Mouse (Mus musculus) right cerebral cortex, postnatal 10 days (tissue): ENCODE data around the gene Spsb2.
"Not testable (repeated sequence)": the region's sequence is repeated elsewhere in the genome, so short reads cannot be mapped to it uniquely, and the experiment has no call there.

ENCODE experiments used
- DNase-seq, 2 experiments: peaks; one replicate each; pipeline ENCODE4 v3.0.0; 2021; ENCODE audit warnings: low spot score in 2 of 2

The Spsb2 gene

DNA sequence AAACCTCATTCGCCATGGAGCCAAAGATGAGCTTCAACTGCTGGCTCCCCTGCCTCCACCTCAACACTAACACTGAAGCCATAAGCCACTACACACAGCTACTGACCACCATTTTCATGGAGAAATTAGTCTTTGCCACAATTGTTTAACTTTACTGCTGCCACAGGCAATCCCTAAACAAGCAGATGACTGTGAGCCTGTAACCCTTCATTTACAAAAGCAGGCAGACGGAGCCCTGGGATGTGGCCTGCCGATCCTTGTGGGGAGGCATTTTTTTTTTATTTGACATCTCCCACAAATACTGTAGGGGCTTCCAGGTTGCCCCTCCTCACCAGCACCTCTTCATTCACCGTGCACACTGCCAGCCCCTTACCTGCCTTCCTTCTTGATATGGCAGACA lies 8.2 kb downstream of the Spsb2 start:
- DNase-seq = no peak

DNA sequence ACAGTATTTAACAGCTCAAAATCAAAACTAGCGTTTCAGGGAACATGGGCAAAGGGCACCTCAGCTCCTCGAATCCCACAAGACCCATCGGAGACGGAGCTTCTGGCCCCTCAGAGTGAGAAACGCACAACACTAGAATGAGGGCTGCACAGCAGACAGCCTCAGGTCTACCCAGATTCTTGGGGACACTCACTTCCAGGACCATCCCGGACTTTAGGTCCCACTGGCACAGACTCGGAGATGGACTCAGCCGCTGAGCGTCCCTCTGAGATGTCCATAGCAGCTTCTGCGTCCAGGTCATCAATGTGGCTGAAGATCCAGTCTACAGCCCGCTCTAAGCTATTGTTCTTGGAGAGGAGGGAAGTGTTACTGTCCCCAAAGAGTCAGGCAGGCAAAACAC lies 8.7 kb downstream of the Spsb2 start:
- DNase-seq = no peak

DNA sequence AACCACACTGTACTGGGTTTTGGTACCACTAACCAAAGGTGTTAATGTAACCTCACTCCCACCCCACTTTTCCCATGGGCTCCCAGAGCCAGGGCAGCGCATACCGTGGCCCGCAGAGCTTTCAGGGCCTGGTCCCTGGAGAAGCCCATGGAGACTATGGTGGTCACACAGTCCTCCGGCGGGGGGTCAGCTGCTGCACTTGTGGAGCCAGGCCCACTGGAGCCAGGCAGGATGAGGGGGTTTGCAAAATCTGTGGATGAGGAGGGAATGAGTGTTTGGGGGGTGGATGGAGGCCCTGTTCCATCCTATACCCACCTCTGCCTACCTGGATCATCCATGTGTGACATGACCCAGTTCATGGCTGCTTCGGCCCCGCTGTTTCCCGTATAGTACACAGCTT lies 9.1 kb downstream of the Spsb2 start:
- no peak for DNase-seq

DNA sequence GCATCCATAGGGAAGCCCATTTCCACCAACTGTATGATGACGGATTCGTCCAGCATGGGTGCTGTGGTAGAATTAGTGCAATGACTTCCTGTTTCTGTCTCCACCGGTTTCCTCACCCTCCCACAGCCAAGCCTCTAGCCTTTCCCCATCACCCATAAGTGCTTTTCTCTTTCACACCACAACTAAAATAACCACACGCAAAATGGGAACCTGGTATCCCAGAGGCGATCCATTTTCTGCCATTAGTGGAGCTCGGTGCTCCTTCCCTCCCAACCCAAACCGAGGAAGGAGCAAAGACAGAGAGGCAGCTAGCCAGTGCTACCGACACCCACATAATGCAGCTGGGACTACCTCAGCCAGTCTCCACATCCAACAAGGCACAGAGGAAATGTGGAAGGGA lies 9.5 kb downstream of the Spsb2 start:
- no peak for DNase-seq

DNA sequence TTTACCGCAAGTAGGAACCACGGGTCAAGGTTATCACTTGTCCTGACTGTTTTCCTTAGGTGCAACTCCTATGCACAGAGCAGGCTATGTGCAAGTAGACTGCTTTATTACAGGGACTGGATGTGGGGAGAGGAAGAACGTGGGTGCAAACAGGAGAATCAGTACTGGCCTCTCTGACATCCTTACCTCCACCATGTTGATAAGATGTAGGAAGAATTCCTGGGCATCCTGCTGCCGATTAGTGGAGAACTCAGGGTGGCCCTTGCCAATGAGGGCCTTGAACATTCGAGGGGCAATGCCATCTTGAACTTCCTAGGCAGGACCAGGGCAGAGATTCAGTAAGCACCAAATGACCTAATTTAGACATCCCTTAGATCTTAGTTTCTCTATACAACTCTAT lies 12.4 kb downstream of the Spsb2 start:
- DNase-seq = no peak

DNA sequence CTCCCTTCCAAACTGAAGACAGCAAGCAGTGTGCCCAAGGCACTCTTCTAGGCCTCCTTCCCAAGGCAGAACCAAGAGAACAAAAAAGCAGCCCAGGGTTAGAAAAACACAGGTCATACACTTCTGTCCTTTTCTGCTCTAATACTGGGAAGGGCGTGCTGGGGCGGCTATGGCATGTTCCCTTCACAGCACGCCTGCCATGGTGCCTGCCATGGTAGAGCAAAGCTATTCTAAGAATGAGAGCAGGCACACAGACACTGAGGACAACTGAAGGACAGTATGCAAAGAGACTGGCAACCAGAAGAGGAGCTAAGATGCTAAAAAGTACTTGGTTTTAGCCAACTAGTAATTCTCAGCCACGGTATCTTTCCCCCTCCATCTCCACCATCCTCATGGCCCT lies 13.6 kb downstream of the Spsb2 start:
- DNase-seq = no peak

DNA sequence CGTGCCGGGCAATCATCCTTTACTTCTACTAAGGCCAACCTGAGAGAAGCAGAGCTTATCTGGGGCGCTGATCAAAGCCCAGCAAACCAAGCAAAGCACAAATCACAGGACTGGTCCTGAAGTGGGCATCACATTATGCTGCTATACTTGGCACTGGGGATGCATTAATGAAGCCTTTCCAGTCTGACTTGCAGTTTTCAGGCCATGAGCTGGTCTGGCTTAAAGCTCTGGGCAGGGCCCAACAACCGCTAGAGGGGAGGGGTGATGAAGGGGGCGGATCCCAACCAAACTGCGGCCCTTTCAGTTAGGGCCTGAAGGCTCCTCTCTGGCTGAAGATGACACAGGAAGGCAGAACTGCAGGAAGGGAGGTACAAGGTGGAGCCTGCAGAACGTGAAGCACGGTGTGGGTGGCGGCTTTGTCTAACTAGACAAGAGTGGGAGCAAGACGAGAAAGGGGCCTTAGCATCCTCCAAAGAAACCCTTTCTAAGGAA lies 19.7 kb downstream of the Spsb2 start:
- peak in 1 of 2 experiments; percentile 72 for DNase-seq

DNA sequence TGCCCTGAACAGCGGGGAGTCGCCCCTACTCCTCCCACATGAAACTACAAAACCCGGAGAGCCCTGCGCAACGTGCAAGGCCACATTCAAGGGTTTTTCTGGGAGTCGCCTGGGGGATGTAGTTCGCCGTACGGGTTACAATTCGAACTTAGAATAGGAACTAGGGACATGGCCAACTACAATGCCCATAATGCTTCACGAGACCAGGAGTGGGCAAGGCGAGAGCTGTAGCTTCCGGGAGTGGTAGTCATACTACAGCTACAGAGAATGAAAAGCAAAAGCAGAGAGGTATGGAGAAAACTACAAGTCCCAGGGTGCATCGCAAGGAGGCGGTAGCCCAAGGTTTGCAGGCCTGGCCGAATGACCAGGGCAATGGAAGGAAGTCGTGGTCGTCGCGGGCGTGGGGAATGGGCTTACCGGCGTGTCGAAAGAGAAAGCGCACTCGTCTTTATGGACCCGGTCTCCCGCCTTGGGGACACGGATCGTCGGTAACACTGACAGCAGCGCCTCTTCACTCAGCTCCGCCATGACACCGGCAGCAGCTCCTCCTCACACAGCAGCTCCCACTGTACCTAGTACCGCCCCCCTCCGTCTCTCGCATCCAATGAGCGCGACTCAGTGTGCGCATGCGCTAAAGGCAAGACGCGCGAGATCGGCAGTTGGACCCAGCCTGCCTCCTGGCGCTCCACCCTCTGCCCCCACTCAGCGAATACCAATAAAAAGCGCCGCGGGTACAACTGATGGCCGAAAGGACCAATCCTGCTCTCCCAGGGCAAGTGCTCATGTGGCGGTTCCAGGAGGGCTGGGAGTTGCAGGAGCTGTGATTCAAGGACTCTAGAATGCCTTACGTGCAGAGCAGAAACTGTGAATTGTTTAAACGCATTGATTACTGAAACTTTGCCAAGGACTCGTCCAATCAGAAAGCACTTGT lies 20.7 kb downstream of the Spsb2 start, which contains the start of the genes Usp5 and Cdca3:
Usp5 (minus strand) TSS at position 617 of the 931 bp plus-strand sequence.
Cdca3 (plus strand) TSS at position 680 of the 931 bp plus-strand sequence.
- DNase-seq = peak; percentile 100

DNA sequence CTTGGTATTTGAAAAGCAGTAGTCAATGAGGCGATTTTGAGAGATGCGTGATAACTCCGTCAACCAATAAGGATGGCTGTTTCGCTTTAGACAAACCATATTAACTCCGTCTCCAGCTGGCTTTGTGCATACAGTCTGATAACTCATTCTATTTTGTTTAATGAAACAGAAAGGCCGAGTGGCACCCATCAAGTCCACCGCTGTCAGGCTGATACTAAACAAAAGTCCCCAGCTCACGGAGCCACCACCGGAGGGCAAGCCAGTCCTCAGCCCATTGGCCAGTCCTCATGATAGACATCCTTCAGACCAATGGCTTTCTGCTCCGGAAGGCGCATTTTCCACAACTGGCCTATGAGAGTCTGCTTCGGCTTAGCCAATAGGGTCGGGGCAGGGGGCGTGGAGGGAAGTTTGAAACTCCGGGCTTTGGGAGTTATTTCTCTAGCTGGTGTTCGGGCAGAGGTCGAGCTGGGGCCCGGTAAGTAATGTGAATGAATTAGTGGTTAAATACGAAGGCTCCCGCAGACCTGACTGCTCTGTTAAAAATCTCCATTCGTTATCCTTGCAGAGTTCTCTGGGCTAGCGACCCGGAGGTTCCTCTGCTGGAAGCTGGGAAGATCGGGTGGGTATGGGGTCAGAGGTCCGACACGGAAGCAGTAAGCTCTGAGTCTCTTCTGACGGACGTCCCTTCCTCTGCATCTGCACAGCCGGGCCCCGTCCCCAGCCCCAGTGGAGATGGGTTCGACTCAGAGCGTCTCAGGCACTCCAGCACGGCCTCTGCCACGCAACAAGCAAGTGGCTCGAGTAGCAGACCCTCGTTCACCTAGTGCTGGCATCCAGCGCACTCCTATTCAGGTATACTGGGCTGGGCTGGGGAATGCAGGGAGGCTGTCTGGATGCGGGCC lies 21.6 kb downstream of the Spsb2 start:
- DNase-seq = peak; percentile 96 to 98

DNA sequence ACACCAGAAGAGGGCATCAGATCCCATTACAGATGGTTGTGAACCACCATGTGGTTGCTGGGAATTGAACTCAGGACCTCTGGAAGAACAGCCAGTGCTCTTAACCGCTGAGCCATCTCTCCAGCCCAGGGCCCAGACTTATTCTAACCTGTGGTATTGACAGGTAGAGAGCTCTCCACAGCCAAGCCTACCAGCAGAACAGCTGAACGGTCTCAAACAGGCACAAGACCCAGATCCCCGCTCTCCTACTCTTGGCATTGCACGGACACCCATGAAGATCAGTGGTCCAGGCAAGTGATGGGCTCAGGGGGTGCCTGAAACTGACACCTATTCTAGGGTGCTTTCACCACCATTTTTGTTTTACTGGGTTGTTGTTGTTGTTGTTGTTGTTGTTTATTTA lies 22.7 kb downstream of the Spsb2 start:
- DNase-seq = not testable (repeated sequence)

DNA sequence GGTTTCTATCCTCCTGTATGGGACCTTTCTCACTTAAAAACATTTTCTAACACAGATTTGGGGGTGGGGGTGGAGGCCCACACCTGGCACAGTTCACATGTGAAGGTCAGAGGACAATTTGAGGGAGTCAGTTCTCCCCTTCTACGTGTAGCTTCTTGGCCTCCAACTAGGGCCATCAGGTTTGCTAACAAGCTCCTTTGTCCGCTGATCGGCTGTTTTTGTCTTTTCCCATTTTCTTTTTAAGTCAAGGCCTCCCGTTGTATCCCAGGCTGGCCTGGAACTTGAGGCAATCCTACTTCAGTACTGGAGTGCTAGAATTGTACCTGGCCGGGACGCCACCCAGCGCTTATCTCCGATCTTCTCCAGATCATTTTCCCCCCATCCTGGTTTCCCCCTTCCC lies 23.2 kb downstream of the Spsb2 start:
- no peak for DNase-seq

DNA sequence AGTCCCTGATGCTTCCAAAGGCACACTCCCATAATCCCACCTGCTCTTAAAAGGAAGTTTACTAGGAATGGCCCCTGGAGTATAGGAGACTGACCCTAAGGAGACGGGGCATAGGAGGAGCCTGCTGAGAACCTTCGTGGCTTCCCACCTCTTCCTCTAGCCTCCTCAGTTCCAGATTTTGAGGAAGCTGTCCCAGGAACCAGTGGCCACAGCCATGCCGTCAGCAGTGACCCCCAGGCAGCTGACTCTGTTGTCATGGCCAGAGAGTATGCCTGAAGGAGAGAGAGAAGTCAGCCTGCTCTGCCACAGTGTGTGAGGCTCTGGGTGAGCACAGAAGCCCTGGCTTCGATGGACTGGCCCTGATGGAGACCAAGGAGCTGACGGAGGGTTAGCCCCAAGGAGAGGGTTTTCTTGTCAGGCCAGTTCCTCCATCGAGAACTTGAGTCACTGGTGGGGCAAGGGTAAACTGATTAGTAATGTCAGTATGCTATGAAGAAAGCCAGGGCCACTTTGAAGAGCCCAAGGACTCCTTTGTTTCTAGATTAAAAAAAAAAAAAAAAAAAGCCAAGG lies 26.1 kb downstream of the Spsb2 start:
- no peak for DNase-seq

DNA sequence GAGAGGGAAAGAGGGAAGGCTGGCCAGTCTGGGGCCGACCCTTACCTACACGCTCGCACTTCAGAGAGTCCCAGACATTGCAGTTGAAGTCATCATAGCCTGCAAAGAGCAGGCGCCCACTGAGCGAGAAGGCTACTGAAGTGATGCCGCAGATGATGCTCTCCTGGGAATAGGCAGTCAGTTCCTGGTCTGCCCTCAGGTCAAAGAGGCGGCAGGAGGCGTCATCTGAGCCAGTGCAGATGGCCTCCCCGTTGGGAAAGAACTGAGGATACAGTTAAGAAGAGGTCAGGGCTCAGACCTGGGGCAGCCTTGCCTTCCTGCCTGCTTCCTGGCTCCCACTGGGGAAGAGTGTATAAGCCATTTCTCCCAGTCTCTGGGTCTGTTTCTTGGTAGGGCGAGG lies 27.1 kb downstream of the Spsb2 start:
- DNase-seq = no peak

DNA sequence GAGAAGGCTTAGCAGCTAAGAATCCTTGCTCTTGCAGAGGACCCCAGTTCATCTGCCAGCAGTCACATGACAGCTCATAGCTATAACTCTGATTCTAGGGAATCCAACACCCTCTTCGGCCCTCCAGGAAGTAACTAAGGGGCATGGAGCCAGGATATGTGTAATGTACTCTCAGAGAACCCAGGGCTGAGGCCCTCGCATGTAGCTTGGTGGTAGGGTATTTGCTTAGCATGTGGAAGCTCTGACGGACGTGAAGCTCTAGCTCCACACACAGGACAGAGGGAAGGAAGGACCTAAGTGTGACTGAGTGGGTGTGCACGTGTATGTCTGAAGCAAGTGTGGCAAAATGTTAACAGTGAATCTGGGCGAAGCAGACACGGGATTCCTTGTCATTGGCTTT lies 27.9 kb downstream of the Spsb2 start:
- no peak for DNase-seq

DNA sequence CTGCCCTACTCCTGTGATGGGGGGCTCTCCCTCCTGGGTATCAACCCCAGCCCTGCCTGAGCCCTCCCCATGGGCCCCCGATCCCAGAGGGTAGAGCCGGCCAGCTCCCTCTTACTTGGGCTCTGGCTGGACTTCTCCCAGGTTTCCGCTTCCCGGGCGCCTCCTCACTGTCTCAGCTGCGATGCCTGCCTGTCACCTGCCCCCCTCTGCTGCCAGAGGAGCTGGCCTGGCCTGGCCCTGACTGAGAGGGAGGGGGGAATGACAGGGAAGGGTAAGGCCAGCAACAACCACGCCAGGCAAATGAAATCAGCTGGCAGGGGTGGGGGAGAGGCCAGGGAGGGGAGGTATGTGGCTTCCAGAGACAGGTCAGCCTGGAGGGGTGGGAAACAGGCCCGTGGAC lies 31.3 kb downstream of the Spsb2 start:
- DNase-seq = no peak

DNA sequence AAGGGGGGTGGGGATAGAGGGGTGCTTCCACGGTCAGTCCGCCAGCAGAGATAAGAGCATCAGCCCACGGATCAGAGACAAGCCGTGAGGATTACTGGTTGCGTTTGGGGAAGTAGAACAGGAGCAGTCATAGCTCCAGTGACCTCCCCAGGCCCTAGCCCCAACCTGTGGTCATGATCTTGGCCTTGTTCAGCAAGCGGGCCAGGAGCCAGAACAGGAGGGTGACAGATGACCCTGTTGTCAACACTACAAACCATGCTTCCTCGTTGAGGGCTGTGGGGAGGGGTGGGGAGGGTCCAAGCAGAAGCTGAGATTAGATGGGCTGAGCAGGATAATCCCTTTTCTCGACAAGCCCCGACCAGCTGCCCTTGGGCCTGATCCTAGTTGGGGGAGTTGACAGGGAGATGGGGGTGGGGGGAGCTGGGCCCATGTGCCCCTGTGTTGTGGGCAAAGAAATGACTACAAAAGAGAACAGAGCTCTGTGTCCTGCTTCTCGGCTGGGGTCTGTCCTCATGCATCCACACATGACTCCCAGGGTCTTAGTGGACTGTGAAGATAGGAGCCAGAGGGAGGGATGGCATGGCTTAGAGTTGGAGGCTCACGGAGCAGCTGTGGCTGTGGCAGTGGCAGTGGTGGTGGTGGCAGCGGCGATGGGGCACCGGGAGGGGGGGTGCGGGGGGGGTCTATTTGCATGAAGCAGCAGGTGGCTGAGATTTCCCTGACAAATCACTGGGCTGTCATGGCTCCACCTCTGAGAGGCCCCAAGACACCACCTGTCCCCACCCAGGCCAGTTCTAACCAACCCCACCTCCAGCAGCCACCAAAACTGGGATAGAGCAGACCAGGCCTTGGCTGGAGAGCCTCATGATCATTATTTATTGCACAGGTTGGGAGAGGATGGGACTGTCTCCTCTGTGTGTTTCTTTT lies 32.0 kb downstream of the Spsb2 start, which contains the start of gene Gnb3:
Gnb3 (minus strand) TSS at position 35 of the 927 bp plus-strand sequence.
- no peak for DNase-seq

DNA sequence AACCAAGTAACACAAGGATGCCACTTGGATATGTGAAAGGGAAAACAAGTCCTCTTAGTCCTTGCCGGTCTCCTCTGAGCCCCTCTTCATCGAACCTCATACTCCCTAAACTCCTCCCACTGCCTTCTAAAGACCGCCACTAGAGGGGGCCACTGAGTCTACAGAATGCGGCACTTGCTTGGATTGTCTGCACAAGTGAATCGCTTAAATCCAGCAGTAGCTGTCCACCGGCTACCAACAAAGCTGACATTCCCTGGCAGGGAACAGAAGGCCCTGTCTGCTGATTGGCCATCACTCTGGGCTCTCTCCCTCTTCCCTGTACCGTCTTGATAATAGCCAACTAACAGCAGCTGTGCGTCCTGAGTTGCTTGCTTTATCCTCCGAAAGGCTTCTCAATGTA lies 38.8 kb downstream of the Spsb2 start:
- peak; percentile 94 to 96 for DNase-seq

DNA sequence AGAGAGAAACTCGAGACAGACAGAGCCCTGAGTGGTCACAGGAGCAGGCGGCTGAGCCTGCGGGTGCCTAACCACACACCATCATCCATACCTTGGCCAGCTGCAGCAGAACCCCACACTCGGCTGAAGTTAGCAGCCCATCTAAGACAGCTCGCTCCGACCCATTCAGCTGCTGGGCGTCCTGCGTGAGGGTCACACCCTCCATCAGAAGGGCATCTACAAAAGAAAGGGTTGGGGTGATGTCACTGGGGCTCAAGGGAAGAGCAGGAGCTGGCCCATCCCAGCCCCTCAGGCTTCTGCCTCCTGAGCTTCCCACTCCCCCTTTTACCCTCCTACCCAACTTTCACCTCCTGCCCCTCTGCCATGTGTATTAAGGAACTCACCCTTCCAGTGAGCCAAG lies 42.1 kb downstream of the Spsb2 start:
- no peak for DNase-seq

DNA sequence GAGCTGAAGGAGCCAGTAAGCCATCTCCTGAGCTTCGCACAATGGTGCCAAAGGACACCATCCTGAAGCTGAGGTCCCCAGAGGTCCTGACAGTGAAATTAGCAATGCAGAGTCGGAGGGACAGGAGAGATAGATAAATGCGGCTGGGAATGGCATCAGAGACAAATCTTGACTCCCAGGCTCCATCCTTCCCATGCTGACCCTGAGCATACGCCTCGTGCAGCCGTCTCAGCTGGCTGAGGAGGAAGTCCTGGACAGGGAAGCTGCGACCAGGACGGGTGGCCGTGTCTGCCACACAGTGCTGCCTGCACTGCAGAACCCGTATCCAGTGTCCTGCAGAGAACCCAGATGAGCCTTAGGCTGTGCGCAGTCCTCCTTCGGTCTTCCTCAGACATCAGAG lies 46.2 kb downstream of the Spsb2 start:
- DNase-seq = peak in 1 of 2 experiments; percentile 35

DNA sequence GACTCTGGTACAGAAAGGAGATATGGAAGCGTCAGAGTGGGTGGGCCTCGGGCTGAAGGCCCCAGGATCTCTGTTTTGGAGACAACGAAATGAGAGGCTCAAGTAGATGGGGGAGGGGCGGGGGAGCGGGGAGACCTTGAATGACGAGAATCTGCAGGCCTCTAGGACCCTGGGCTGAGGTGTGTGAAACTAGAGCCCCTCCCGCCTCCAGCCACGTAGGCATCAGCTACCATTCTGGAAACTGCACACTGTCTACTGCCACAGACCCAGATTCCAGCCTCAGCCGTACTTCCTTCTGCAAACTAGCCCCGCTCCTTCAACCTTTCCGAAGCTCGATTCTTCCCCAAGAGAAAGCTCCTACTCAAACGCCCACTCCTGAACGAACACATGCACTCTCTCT lies 47.9 kb downstream of the Spsb2 start:
- peak; percentile 78 to 88 for DNase-seq
